27 mouse cellular contexts compared by ENCODE assay signal in genomic region chr7:18965312-18965711, GRCm38 (mm10). TPM values are rescaled to one million over a fixed set of nuclear protein-coding genes. Genes with fewer than 3 reads are reported as not detected.
DNase-seq lines count a peak whose midpoint lies in the region; ATAC-seq lines count a peak whose summit lies in the region.
"Had no signal": no experiment of that assay in that cellular context is flagged by ENCODE, and none has a peak within 500 bp of the region (broad histone marks: within the 10 kb centered on the region; RNA-seq: fewer than 3 reads in every experiment).

No protein-coding gene starts in this region.

- 0 out of 2 replicates have a peak overlapping the region, but pooled peaks have one; percentile 6 for H3K27ac ChIP-seq in hindbrain, embryonic 13.5 days
- no peak overlapping the region for H3K27ac ChIP-seq in hindbrain, embryonic 14.5 days
- H3K27ac ChIP-seq in midbrain, embryonic 13.5 days, result 0 out of 2 replicates have a peak overlapping the region, but pooled peaks have one; percentile 3
- no peak overlapping the region for H3K27ac ChIP-seq in midbrain, embryonic 11.5 days (ENCODE audit: low read depth, low read length)
- H3K27ac ChIP-seq: embryonic facial prominence, embryonic 10.5 days; embryonic facial prominence, embryonic 12.5 days; forebrain, embryonic 13.5 days; forebrain, embryonic 15.5 days had no signal

- no peaks in the 10 kb centered on the region for H3K27me3 ChIP-seq in hindbrain, embryonic 13.5 days
- no peaks in the 10 kb centered on the region for H3K27me3 ChIP-seq in hindbrain, embryonic 14.5 days (ENCODE audit: control insufficient read depth, insufficient read depth, low read length)
- no peaks in the 10 kb centered on the region for H3K27me3 ChIP-seq in midbrain, embryonic 13.5 days
- H3K27me3 ChIP-seq in midbrain, embryonic 11.5 days (ENCODE audit: control insufficient read depth, insufficient read depth, low read length), result peaks cover 5% of the 10 kb centered on the region
- H3K27me3 ChIP-seq: forebrain, embryonic 15.5 days had no signal

- 84% methylated on average over 5 of the region's 5 CpGs for WGBS in hindbrain, embryonic 13.5 days
- 82% methylated on average over 5 of the region's 5 CpGs for WGBS in hindbrain, embryonic 14.5 days
- 80% methylated on average over 5 of the region's 5 CpGs for WGBS in midbrain, embryonic 13.5 days
- WGBS in midbrain, embryonic 11.5 days, result 88% methylated on average over 5 of the region's 5 CpGs

- no peak for ATAC-seq in hindbrain, embryonic 13.5 days (ENCODE audit: low FRiP score)
- ATAC-seq in hindbrain, embryonic 14.5 days (ENCODE audit: low FRiP score), result no peak
- no peak for ATAC-seq in midbrain, embryonic 13.5 days
- no peak for ATAC-seq in midbrain, embryonic 11.5 days (ENCODE audit: low FRiP score)
- ATAC-seq: activated CD4-positive, CD25-positive, alpha-beta regulatory T cell, adult 4 months; CD4-positive, CD25-positive, alpha-beta regulatory T cell, adult 4 months; forebrain, embryonic 13.5 days; forebrain, embryonic 15.5 days; Patski had no signal

- no peak overlapping the region for H3K4me2 ChIP-seq in hindbrain, embryonic 13.5 days
- H3K4me2 ChIP-seq in hindbrain, embryonic 14.5 days (replicated peaks), result no peak overlapping the region
- H3K4me2 ChIP-seq in midbrain, embryonic 13.5 days (replicated peaks), result no peak overlapping the region
- H3K4me2 ChIP-seq in midbrain, embryonic 11.5 days, result no peak overlapping the region
- H3K4me2 ChIP-seq: embryonic facial prominence, embryonic 12.5 days; forebrain, embryonic 13.5 days; forebrain, embryonic 15.5 days had no signal

- no peak for DNase-seq in hindbrain, embryonic 14.5 days (ENCODE audit: low spot score)
- peak; percentile 55 for DNase-seq in layer of hippocampus, adult 9-11 months
- no peak for DNase-seq in layer of hippocampus, postnatal 25 days (ENCODE audit: extremely low spot score in 1 of 2, low spot score in 1 of 2)
- no peak for DNase-seq in midbrain, embryonic 11.5 days (ENCODE audit: low spot score, missing footprints)
- DNase-seq: adrenal gland, adult 8-10 months; adrenal gland, postnatal 14 days; adrenal gland, postnatal 36 days; B cell, adult 2 months; cerebellum, adult 11-12 months; cerebellum, adult 2 months; cerebellum, adult 9-10 months; cerebellum, postnatal 10 days; cerebellum, postnatal 25 days had no signal

- H3K4me1 ChIP-seq in hindbrain, embryonic 13.5 days (replicated peaks), result peaks cover 48% of the 10 kb centered on the region
- peaks cover 26% of the 10 kb centered on the region for H3K4me1 ChIP-seq in hindbrain, embryonic 14.5 days (replicated peaks; ENCODE audit: control insufficient read depth, insufficient read depth, low read length)
- peaks cover 56% of the 10 kb centered on the region for H3K4me1 ChIP-seq in midbrain, embryonic 13.5 days (replicated peaks)
- H3K4me1 ChIP-seq in midbrain, embryonic 11.5 days (ENCODE audit: control insufficient read depth, insufficient read depth, low read length), result peaks cover 34% of the 10 kb centered on the region

- peaks cover 2% of the 10 kb centered on the region; the same call in 1 of the 2 replicates for H3K36me3 ChIP-seq in hindbrain, embryonic 13.5 days
- no peaks in the 10 kb centered on the region for H3K36me3 ChIP-seq in hindbrain, embryonic 14.5 days (replicated peaks; ENCODE audit: control insufficient read depth, insufficient read depth)
- peaks cover 6% of the 10 kb centered on the region; the same call in 1 of the 2 replicates for H3K36me3 ChIP-seq in midbrain, embryonic 13.5 days
- H3K36me3 ChIP-seq in midbrain, embryonic 11.5 days (ENCODE audit: control insufficient read depth, insufficient read depth, low read length), result no peaks in the 10 kb centered on the region
- H3K36me3 ChIP-seq: embryonic facial prominence, embryonic 10.5 days; embryonic facial prominence, embryonic 12.5 days; forebrain, embryonic 15.5 days; G1E had no signal

- H3K4me3 ChIP-seq in hindbrain, embryonic 13.5 days, result no peak overlapping the region
- H3K4me3 ChIP-seq in hindbrain, embryonic 14.5 days (replicated peaks; ENCODE audit: low read length), result no peak overlapping the region
- H3K4me3 ChIP-seq in midbrain, embryonic 13.5 days (replicated peaks), result no peak overlapping the region
- H3K4me3 ChIP-seq in midbrain, embryonic 11.5 days (ENCODE audit: low read depth, low read length), result no peak overlapping the region
- H3K4me3 ChIP-seq: embryonic facial prominence, embryonic 10.5 days; embryonic facial prominence, embryonic 12.5 days; forebrain, embryonic 13.5 days; forebrain, embryonic 15.5 days had no signal

- no peak overlapping the region for H3K9ac ChIP-seq in hindbrain, embryonic 13.5 days
- no peak overlapping the region for H3K9ac ChIP-seq in hindbrain, embryonic 14.5 days
- H3K9ac ChIP-seq in midbrain, embryonic 13.5 days (replicated peaks), result no peak overlapping the region
- no peak overlapping the region for H3K9ac ChIP-seq in midbrain, embryonic 11.5 days (ENCODE audit: low read length)
- H3K9ac ChIP-seq: embryonic facial prominence, embryonic 12.5 days; forebrain, embryonic 13.5 days; forebrain, embryonic 15.5 days had no signal

- H3K9me3 ChIP-seq in hindbrain, embryonic 13.5 days, result no peaks in the 10 kb centered on the region
- H3K9me3 ChIP-seq in hindbrain, embryonic 14.5 days (ENCODE audit: control insufficient read depth, low read length), result no peaks in the 10 kb centered on the region
- H3K9me3 ChIP-seq in midbrain, embryonic 13.5 days, result no peaks in the 10 kb centered on the region
- H3K9me3 ChIP-seq in midbrain, embryonic 11.5 days (ENCODE audit: control insufficient read depth, low read length), result no peaks in the 10 kb centered on the region
- H3K9me3 ChIP-seq: embryonic facial prominence, embryonic 10.5 days; embryonic facial prominence, embryonic 12.5 days; forebrain, embryonic 13.5 days; forebrain, embryonic 15.5 days; G1E had no signal

RNA-seq across cellular contexts. Expression of gene Nanos2, which starts 21.9 kb away (rescaled TPM):
- polyA plus RNA-seq in hindbrain, embryonic 13.5 days (2015; fragmentation: Nextera tagmentation; extraction: Ambion mirVana), result 0.75 and 1.1 TPM in 2 replicates
- polyA plus RNA-seq in hindbrain, embryonic 14.5 days (2014; fragmentation: Nextera tagmentation; extraction: Ambion mirVana), result 0.52 and 0.69 TPM in 2 replicates
- under 1 TPM; 0.17 to 0.70 TPM for total RNA-seq in layer of hippocampus, postnatal 25 days (2021)
- 0.26 and 0.58 TPM in 2 replicates for polyA plus RNA-seq in midbrain, embryonic 13.5 days (2015; fragmentation: Nextera tagmentation; extraction: Ambion mirVana)
- polyA plus RNA-seq in midbrain, embryonic 11.5 days (2014; fragmentation: Nextera tagmentation; extraction: Ambion mirVana), result 0.10 TPM in 2 replicates
- total RNA-seq: adrenal gland, adult 18-20 months; adrenal gland, adult 8-10 months; adrenal gland, postnatal 14 days; adrenal gland, postnatal 36 days; CH12.LX had no signal
- polyA plus RNA-seq: CD4-positive, CD25-positive, alpha-beta regulatory T cell, adult 4 months; embryonic facial prominence, embryonic 10.5 days; embryonic facial prominence, embryonic 12.5 days; embryonic facial prominence, embryonic 14.5 days; forebrain, embryonic 11.5 days; G1E; Patski had no signal

RNA-seq across cellular contexts. Expression of gene Mypop, which starts 25.7 kb away (rescaled TPM):
- 4.8 and 5.2 TPM in 2 replicates for polyA plus RNA-seq in hindbrain, embryonic 13.5 days (2015; fragmentation: Nextera tagmentation; extraction: Ambion mirVana)
- polyA plus RNA-seq in hindbrain, embryonic 14.5 days (2014; fragmentation: Nextera tagmentation; extraction: Ambion mirVana), result 6.7 and 7.4 TPM in 2 replicates
- 10 to 100 TPM; 44.9 to 48.3 TPM for total RNA-seq in layer of hippocampus, postnatal 25 days (2021)
- 3.8 and 4.2 TPM in 2 replicates for polyA plus RNA-seq in midbrain, embryonic 13.5 days (2015; fragmentation: Nextera tagmentation; extraction: Ambion mirVana)
- 3.7 and 4.0 TPM in 2 replicates for polyA plus RNA-seq in midbrain, embryonic 11.5 days (2014; fragmentation: Nextera tagmentation; extraction: Ambion mirVana)

RNA-seq across cellular contexts. Expression of gene Irf2bp1, which starts 38.5 kb away (rescaled TPM):
- polyA plus RNA-seq in hindbrain, embryonic 13.5 days (2015; fragmentation: Nextera tagmentation; extraction: Ambion mirVana), result 23.4 and 24.6 TPM in 2 replicates
- 32.4 and 38.1 TPM in 2 replicates for polyA plus RNA-seq in hindbrain, embryonic 14.5 days (2014; fragmentation: Nextera tagmentation; extraction: Ambion mirVana)
- 10 to 100 TPM; 51.7 to 53.5 TPM for total RNA-seq in layer of hippocampus, postnatal 25 days (2021)
- 21.6 and 29.4 TPM in 2 replicates for polyA plus RNA-seq in midbrain, embryonic 13.5 days (2015; fragmentation: Nextera tagmentation; extraction: Ambion mirVana)
- polyA plus RNA-seq in midbrain, embryonic 11.5 days (2014; fragmentation: Nextera tagmentation; extraction: Ambion mirVana), result 24.1 and 26.5 TPM in 2 replicates

RNA-seq across cellular contexts. Expression of gene Nova2, which starts 39.6 kb away (rescaled TPM):
- polyA plus RNA-seq in hindbrain, embryonic 13.5 days (2015; fragmentation: Nextera tagmentation; extraction: Ambion mirVana), result 14.9 and 15.8 TPM in 2 replicates
- 15.4 and 16.3 TPM in 2 replicates for polyA plus RNA-seq in hindbrain, embryonic 14.5 days (2014; fragmentation: Nextera tagmentation; extraction: Ambion mirVana)
- 10 to 100 TPM; 69.2 to 93.3 TPM for total RNA-seq in layer of hippocampus, postnatal 25 days (2021)
- polyA plus RNA-seq in midbrain, embryonic 13.5 days (2015; fragmentation: Nextera tagmentation; extraction: Ambion mirVana), result 16.5 and 18.6 TPM in 2 replicates
- polyA plus RNA-seq in midbrain, embryonic 11.5 days (2014; fragmentation: Nextera tagmentation; extraction: Ambion mirVana), result 9.1 and 9.8 TPM in 2 replicates
- polyA plus RNA-seq: activated CD4-positive, CD25-positive, alpha-beta regulatory T cell, adult 4 months; CD4-positive, CD25-positive, alpha-beta regulatory T cell, adult 4 months; G1E had no signal

RNA-seq across cellular contexts. Expression of gene Ccdc61, which starts 55.1 kb away (rescaled TPM):
- polyA plus RNA-seq in hindbrain, embryonic 13.5 days (2015; fragmentation: Nextera tagmentation; extraction: Ambion mirVana), result 23.5 and 23.6 TPM in 2 replicates
- polyA plus RNA-seq in hindbrain, embryonic 14.5 days (2014; fragmentation: Nextera tagmentation; extraction: Ambion mirVana), result 23.9 and 24.0 TPM in 2 replicates
- 10 to 100 TPM in 1 of 2 experiments, 1 to 10 TPM in 1; 9.5 to 13.5 TPM for total RNA-seq in layer of hippocampus, postnatal 25 days (2021)
- polyA plus RNA-seq in midbrain, embryonic 13.5 days (2015; fragmentation: Nextera tagmentation; extraction: Ambion mirVana), result 20.0 and 23.6 TPM in 2 replicates
- polyA plus RNA-seq in midbrain, embryonic 11.5 days (2014; fragmentation: Nextera tagmentation; extraction: Ambion mirVana), result 23.0 and 28.3 TPM in 2 replicates

Comparison
In these comparisons a context has a peak if more than half of its experiments do, and no peak if none do; other contexts are left out.
1. H3K27ac ChIP-seq: peak in hindbrain, embryonic 13.5 days (single experiment) and midbrain, embryonic 13.5 days (single experiment); none in hindbrain, embryonic 14.5 days (single experiment) and midbrain, embryonic 11.5 days (single experiment).